Mouse (Mus musculus) erythroblast, embryonic 14.5 days (primary cell): ENCODE data around the gene 2310030G06Rik.

Experiments used
- GATA1 ChIP-seq: IDR thresholded peaks from 2 replicates; pipeline ENCODE4 v1.6.1; 2012; ENCODE audit warnings: low read length, inconsistent platforms, mixed read lengths
- TAL1 ChIP-seq: IDR thresholded peaks from 3 replicates; pipeline ENCODE4 v1.6.1; 2012; ENCODE audit warnings: low read length, inconsistent platforms, mixed read lengths

DNA sequence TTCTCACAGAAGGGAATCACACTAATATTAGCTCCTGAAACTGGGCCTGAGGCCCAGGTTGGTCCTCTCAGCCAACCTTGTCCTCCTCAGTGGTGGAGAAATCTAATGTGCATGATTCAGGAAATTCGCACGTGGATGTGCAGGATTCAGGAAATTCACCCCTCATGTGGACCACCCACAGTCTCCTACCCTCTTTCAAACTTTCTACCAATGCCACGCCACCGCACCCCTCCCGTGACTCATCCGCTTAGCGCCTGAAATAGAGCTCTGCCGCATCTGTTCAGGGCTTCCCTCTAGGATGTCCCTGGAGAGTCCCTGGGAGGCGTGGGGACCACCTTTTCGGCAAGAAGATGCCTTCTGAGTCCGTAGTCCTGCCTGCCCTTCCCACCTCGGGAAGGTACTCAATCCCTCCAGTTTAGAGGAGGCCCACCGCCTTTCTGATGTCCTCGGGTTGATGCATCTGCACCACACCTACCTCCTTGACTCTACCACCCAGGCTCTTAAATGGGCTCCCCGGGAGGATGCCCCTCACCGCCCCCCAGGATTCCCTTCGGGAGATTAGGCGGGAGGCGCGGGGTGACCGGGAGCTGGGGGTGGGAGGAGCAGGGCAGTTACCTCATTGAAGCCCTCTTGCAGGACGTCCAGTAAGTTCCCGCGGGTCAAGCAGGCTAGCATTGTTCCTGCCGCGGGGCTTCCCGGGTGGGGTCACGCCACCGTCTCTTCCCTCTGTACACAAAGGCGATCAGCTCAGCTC, 19.0 kb downstream of the 2310030G06Rik start:
- no peak for TF ChIP-seq GATA1
- TF ChIP-seq TAL1, result no peak
